Mouse (Mus musculus): ENCODE measurements around the gene Dad1. TPM values are rescaled to one million over a fixed set of nuclear protein-coding genes. Genes with fewer than 3 reads are reported as not detected.

Gene Dad1
- polyA plus RNA-seq, 1 experiment from 2014 or later = 416 TPM

DNA sequence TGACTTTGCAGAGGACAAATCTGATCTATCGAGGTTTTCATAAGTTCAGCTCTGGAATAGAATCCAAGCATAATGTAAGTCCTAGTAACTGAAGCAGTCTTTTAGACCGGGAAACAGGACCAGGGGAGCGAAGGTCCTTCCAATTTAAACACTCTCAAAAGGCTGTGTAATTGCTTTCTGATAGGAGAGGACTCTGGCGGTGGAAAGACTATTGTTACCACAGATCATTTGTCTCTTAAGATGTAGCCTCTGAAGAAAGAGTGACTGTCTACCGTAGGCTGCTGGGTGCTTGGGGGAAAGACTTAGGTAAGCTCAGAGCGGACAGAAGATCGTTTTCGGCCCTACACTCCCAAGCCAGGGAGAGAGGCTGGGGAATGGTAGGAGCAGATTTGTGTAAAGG is 53.5 kb downstream of the Dad1 start:
- H3K4me1 ChIP-seq = 0 out of 2 replicates have a peak, but pooled peaks cover 2% of the 10 kb centered on the region
- no peak for ATAC-seq (ENCODE audit: low FRiP score)
- H3K9ac ChIP-seq (replicated peaks) = no peak overlapping the region
- no peak overlapping the region for H3K4me2 ChIP-seq
- 64% methylated on average over 8 of the region's 8 CpGs for WGBS
- no peak overlapping the region for H3K4me3 ChIP-seq (replicated peaks)
- no peak overlapping the region for H3K27ac ChIP-seq (replicated peaks)
- no peaks in the 10 kb centered on the region for H3K36me3 ChIP-seq
- no peaks in the 10 kb centered on the region for H3K27me3 ChIP-seq (replicated peaks)
- no peaks in the 10 kb centered on the region for H3K9me3 ChIP-seq (replicated peaks)

DNA sequence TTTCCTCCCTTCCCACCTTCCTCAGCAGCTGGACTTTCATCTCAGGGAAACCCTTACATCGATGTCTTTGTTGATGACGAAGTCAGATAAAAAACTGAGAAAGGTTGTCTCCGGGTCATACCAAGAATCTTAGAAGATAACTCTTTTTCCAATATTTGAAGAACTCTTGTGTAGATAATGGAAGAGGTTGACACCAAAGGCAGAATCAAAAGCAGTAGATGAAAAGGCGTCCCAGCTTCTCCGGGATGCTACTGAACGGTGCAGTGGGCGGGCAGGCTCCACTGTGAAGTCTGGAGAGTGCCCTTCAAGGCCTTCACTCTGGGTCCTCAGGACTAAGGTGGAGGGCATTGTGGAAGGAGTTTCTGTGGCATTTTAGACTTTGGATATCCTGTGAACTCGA is 54.2 kb downstream of the Dad1 start:
- Histone ChIP-seq H3K36me3 (no peaks in the 10 kb centered on the region), H3K9me3 (replicated peaks) (no peaks in the 10 kb centered on the region), H3K4me2 (no peak overlapping the region), H3K27me3 (replicated peaks) (no peaks in the 10 kb centered on the region), H3K4me1 (no peaks in the 10 kb centered on the region), H3K27ac (replicated peaks) (no peak overlapping the region), H3K9ac (replicated peaks) (no peak overlapping the region), H3K4me3 (replicated peaks) (no peak overlapping the region)
- ATAC-seq (ENCODE audit: low FRiP score) = no peak
- 91% methylated on average over 8 of the region's 8 CpGs for WGBS

DNA sequence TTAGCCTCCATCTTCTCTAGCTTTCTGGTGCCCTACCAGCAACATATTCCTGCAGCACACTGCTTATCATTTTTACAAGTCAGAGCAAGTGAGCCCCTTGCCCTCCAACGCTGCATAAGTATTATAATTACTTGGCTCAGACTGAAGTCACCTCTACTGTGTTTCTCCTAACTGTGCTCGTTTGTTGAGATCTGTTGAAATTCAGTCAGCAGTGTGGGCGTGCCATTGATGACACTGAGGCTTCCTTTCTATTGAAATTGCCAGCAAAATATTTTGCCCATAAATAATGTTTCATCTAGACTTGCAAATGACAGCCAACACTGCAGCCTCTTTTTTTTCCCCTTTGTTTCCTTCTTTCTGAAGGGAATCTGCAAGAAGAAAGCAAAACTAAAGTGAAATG is 56.2 kb downstream of the Dad1 start:
- no peaks in the 10 kb centered on the region for H3K9me3 ChIP-seq (replicated peaks)
- 0 out of 2 replicates have a peak, but pooled peaks cover 5% of the 10 kb centered on the region for H3K4me1 ChIP-seq
- 77% methylated on average over 3 of the region's 3 CpGs for WGBS
- no peaks in the 10 kb centered on the region for H3K36me3 ChIP-seq
- ATAC-seq (ENCODE audit: low FRiP score) = no peak
- H3K4me2 ChIP-seq = no peak overlapping the region
- H3K27me3 ChIP-seq (replicated peaks) = no peaks in the 10 kb centered on the region
- H3K4me3 ChIP-seq (replicated peaks) = no peak overlapping the region
- no peak overlapping the region for H3K27ac ChIP-seq (replicated peaks)
- no peak overlapping the region for H3K9ac ChIP-seq (replicated peaks)

DNA sequence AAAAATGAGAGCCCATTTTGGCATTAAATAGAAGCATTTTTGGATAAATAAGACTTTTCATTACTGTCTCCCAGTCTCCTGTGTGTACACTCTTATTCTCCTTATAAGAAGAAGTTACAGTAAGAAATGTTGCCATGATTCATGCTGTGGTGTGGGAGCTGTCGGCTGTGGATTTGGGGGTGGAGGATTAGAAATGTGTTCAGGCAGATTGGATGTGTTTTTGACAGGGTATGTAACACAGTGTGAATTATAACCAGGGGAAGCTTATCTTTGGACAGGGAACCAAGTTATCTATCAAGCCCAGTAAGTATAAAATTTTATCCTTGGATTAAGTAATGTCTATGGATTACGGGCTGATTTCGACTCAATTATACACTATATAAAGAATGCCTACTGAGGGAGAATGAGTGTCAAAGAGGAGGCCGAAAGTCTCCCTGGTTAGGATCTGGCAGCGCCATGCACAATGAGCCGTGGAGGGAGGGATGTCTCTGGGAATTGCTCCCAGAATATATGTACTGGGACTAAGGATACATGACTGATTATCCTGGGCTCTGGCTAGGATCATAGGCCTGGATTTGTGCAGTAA is 58.0 kb downstream of the Dad1 start:
- Histone ChIP-seq H3K27ac (replicated peaks) (no peak overlapping the region), H3K9ac (replicated peaks) (no peak overlapping the region), H3K36me3 (no peaks in the 10 kb centered on the region), H3K4me1 (peaks cover 16% of the 10 kb centered on the region), H3K27me3 (replicated peaks) (no peaks in the 10 kb centered on the region), H3K4me3 (replicated peaks) (no peak overlapping the region), H3K9me3 (replicated peaks) (no peaks in the 10 kb centered on the region), H3K4me2 (no peak overlapping the region)
- 70% methylated on average over 6 of the region's 6 CpGs for WGBS
- ATAC-seq (ENCODE audit: low FRiP score) = no peak

DNA sequence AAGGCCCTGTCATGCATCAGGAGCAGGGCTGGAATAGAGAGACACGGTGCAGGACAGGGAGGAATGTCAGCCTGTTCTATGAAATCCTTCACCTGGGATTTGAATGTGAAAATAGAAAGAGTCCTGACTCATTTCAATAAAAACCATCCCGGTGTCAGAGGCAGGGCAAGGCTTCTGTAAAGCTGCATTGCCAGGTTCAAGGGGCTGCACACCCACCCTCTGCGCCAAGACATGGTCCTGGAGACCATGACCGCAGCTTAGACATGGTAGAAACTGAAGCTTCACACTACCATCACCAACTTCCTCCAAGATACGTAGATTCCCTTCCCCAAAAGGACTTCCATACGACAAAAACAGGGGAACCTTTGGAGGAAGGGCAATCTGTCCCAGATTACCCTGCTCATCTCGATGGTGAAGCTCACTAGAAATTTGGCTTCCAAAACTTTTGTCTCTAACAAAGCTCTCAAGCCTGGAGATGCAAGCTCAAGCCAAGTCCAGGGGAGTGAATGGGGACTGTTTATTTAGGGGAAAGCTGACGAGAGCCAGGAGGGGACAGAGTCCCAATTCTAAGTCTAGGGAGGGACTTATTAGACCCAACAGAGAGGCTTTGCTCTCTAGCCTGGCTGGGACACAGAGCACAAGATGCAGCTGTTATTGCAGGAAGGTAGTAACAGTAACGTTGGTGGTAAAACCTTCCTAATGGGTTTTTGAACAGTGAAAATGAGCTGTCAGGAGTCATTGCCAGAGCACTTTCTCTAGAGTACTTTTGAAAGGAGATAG is 60.4 kb downstream of the Dad1 start:
- Histone ChIP-seq H3K9me3 (replicated peaks) (no peaks in the 10 kb centered on the region), H3K27me3 (replicated peaks) (no peaks in the 10 kb centered on the region), H3K4me2 (no peak overlapping the region), H3K9ac (replicated peaks) (no peak overlapping the region), H3K4me3 (replicated peaks) (no peak overlapping the region), H3K4me1 (peaks cover 23% of the 10 kb centered on the region), H3K36me3 (no peaks in the 10 kb centered on the region), H3K27ac (replicated peaks) (no peak overlapping the region)
- WGBS = 79% methylated on average over 9 of the region's 9 CpGs
- ATAC-seq (ENCODE audit: low FRiP score) = no peak

DNA sequence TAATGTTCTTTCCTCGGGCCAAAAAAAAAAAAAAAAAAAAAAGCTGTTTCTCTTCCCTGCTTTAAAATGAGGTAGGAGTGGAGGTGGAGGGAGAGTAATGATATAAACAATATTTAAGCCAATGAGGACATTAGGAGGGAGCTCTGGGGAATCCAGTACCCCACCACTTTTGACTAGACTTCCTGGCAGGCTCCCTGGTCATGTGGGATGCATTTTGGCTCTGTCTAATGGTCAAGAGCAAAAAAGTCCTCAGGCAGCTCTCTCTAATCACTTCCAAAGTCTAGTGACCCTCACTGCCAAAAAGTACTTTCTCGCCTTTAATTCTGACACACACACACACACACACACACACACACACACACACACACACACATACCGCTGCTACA is 61.4 kb downstream of the Dad1 start:
- no peaks in the 10 kb centered on the region for H3K9me3 ChIP-seq (replicated peaks)
- H3K4me3 ChIP-seq (replicated peaks) = no peak overlapping the region
- 60% methylated on average over 3 of the region's 3 CpGs for WGBS
- H3K27ac ChIP-seq (replicated peaks) = peak overlapping the region; percentile 7; the same call in 1 of the 2 replicates
- H3K36me3 ChIP-seq = no peaks in the 10 kb centered on the region
- no peaks in the 10 kb centered on the region for H3K27me3 ChIP-seq (replicated peaks)
- ATAC-seq (ENCODE audit: low FRiP score) = no peak
- H3K4me2 ChIP-seq = no peak overlapping the region
- H3K4me1 ChIP-seq = peaks cover 23% of the 10 kb centered on the region
- H3K9ac ChIP-seq (replicated peaks) = no peak overlapping the region

DNA sequence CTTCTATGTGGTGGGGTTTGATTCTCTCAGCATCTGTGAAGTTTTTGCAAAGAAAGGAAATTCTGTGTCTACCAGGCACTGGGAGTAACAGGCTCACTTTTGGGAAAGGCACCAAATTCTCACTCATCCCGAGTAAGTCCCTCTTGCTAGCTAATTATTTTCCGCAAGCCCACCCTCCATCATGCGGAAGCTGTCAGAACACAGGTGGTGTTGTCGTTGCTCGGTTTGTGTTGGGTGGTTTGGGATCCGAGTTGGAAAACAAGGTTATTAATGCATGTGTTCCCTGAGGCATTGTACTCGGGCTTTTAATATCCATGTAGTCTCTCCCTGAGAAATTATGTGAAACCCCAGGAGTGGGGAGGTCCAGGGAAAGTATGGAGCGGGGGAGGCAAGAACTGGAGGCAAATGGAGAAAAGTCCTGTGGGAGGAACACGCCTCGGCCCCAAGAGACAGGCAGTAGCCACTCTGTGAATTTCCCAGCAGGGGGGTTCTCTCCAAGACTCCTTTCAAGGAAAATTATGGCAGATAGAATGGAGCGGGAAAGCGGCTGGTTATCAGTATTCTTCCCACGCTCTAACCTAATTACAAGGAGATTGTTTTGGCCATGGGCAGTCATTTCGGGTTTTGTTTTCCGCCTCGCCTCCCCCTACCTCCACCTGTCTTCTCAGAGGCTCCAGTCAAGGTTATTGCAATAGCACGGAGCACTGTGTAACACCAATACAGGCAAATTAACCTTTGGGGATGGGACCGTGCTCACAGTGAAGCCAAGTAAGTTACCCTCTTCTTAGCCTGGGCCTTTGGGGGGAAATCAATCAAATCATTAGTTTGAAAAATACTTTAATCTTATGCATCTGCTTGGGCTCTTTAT is 62.1 kb downstream of the Dad1 start:
- Histone ChIP-seq H3K4me3 (replicated peaks) (no peak overlapping the region), H3K36me3 (no peaks in the 10 kb centered on the region), H3K4me1 (peaks cover 23% of the 10 kb centered on the region), H3K9me3 (replicated peaks) (no peaks in the 10 kb centered on the region), H3K27me3 (replicated peaks) (no peaks in the 10 kb centered on the region), H3K27ac (replicated peaks) (peak overlapping the region; percentile 7; the same call in 1 of the 2 replicates), H3K4me2 (peak overlapping the region; percentile 19; the same call in 1 of the 2 replicates), H3K9ac (replicated peaks) (no peak overlapping the region)
- peak; percentile 56 for ATAC-seq (ENCODE audit: low FRiP score)
- 26% methylated on average over 18 of the region's 18 CpGs for WGBS

DNA sequence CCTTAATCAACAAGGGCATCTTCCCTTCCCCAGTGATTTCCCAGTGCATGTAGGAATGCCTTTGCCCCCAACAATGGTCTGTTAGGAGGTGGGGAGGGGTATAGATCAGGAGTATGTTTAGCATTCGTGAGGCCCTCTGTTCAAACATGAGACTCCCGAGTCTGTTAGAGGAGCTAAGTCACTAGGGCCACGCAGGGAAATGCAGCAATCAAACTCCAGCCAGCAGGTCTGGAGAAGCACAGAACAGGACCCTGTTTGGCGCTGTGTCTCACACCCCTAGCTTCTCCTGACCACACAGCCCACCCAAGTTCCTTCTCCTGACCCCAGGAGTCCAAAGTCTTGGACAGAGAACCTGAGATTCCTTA is 62.9 kb downstream of the Dad1 start:
- no peaks in the 10 kb centered on the region for H3K36me3 ChIP-seq
- H3K27me3 ChIP-seq (replicated peaks) = no peaks in the 10 kb centered on the region
- no peak overlapping the region for H3K9ac ChIP-seq (replicated peaks)
- peaks cover 26% of the 10 kb centered on the region for H3K4me1 ChIP-seq
- H3K4me3 ChIP-seq (replicated peaks) = no peak overlapping the region
- 0 out of 2 replicates have a peak overlapping the region, but pooled peaks have one; percentile 13 for H3K27ac ChIP-seq (replicated peaks)
- ATAC-seq (ENCODE audit: low FRiP score) = no peak
- 46% methylated on average over 4 of the region's 4 CpGs for WGBS
- no peaks in the 10 kb centered on the region for H3K9me3 ChIP-seq (replicated peaks)
- no peak overlapping the region for H3K4me2 ChIP-seq

DNA sequence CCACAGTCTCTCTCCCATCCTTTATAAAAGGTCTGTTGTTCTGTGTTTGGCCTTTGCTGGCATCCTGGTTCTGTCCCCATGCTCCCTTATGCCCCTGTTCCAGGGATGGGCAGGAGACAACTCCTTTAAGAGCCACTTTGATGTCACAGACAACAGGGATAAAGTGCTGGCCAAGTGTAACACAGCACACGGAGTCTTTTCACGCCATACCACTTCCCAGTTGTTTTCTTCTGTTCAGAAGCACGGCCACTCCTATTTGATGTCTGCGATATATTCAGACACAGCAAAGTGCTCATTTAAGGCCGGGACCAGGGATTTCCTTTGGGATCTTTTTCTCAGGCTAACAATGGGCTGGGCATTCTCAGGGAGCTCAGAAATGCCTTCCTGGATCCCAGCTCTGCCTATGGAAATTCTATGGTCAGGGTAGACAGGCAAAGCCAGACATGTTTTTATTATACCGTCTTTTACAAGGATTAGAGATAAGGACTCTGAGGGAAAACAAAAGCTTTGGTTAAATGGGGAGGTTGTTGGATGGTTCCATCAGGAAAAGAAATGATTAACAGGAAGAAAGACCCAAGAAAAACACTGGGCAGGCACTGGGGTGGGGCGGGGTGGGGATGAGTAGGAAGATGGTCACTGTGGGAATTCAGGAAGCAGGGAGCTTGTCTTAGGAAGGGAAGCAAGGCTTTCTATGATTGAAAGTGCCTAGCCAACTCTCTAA is 63.4 kb downstream of the Dad1 start:
- no peak overlapping the region for H3K4me3 ChIP-seq (replicated peaks)
- 0 out of 2 replicates have a peak overlapping the region, but pooled peaks have one; percentile 13 for H3K27ac ChIP-seq (replicated peaks)
- no peaks in the 10 kb centered on the region for H3K27me3 ChIP-seq (replicated peaks)
- no peak for ATAC-seq (ENCODE audit: low FRiP score)
- H3K4me1 ChIP-seq = peaks cover 30% of the 10 kb centered on the region
- no peaks in the 10 kb centered on the region for H3K36me3 ChIP-seq
- no peak overlapping the region for H3K9ac ChIP-seq (replicated peaks)
- no peak overlapping the region for H3K4me2 ChIP-seq
- WGBS = 49% methylated on average over 7 of the region's 7 CpGs
- H3K9me3 ChIP-seq (replicated peaks) = no peaks in the 10 kb centered on the region

DNA sequence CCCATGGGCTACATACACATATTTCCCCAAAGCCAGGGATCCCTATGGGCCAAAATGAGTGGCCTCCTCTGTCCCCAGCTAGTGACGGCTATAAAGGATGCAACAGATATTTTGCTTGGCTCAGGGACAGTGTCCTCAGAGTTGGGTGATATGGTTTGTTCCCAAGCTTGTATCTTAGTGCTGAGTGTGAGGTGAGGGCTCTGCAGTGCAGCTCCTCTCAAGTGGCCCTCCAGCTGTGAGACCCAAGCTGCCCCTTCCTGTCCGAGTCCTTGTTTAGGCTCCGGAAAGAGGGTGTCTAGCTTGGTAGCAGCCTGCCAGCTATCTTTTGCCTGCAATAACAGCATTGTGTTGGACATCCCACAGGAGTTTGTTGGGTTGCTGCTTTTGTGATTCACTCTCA is 64.6 kb downstream of the Dad1 start:
- 78% methylated on average over 3 of the region's 3 CpGs for WGBS
- no peaks in the 10 kb centered on the region for H3K27me3 ChIP-seq (replicated peaks)
- H3K36me3 ChIP-seq = no peaks in the 10 kb centered on the region
- no peak overlapping the region for H3K4me3 ChIP-seq (replicated peaks)
- ATAC-seq (ENCODE audit: low FRiP score) = no peak
- H3K4me1 ChIP-seq = peaks cover 38% of the 10 kb centered on the region
- H3K4me2 ChIP-seq = no peak overlapping the region
- H3K9me3 ChIP-seq (replicated peaks) = no peaks in the 10 kb centered on the region
- no peak overlapping the region for H3K9ac ChIP-seq (replicated peaks)
- H3K27ac ChIP-seq (replicated peaks) = no peak overlapping the region

DNA sequence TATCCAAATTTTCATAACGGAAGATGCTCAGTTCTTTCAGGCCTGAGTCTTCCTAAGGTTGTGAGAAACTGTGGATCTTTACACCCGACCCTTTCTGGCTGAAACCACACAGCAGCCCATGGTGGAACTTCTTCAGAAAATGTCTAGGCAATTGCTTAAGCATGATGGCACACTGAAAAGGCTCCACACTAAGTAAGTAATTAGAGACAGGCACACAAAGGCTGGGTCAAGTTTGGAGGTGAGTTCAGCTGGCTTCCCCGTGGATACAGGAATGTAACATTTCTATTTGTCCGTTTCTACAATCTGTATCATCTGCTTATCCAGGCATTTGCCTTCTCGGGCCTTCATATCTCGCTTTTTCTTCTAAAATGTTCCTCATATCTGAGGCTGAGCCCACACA is 66.7 kb downstream of the Dad1 start:
- H3K27ac ChIP-seq (replicated peaks) = no peak overlapping the region

More for the DNA sequence above, 66.7 kb downstream of the Dad1 start:
- Histone ChIP-seq H3K9ac (replicated peaks) (no peak overlapping the region), H3K36me3 (no peaks in the 10 kb centered on the region), H3K9me3 (replicated peaks) (no peaks in the 10 kb centered on the region), H3K4me3 (replicated peaks) (no peak overlapping the region), H3K4me1 (peaks cover 41% of the 10 kb centered on the region), H3K27me3 (replicated peaks) (no peaks in the 10 kb centered on the region), H3K4me2 (no peak overlapping the region)
- WGBS = 61% methylated on average over 6 of the region's 6 CpGs
- ATAC-seq (ENCODE audit: low FRiP score) = no peak

Data from neural tube, embryonic 15.5 days (tissue).